Mouse (Mus musculus) kidney, postnatal 14 days (tissue): ENCODE measurements at regions not wholly inside any gene's neighbourhood (a gene's known extent, or its start where the extent isn't known, plus 50 kb on each side); places are given as distances from the start of the nearest gene placed in this dataset.
A peak's percentile ranks its signal among the peaks of the same experiment; 100 is the strongest.

Experiments used
- DNase-seq: peaks from one replicate; pipeline ENCODE4 v3.0.0; 2022; ENCODE audit warnings: mixed read lengths

DNA sequence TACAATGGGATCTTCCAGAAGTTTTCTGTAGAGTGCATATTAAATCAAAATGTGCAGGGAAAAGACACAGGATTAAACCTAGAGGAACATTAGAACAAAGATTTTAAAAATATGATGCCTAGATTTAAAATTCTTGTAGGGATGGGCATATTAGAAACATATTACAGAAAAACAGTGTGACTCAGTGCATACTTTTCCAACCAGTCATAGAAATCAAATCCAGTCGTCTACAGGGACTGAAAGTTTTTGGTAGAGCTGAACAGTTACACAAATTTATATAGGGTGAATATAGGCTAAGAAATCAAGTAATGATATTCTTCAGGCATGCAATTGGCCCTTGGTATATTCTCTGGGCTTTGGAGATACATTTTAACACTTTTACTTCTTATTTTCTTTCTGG lies 845.3 kb upstream of the Rgs18 start:
- no peak for DNase-seq

DNA sequence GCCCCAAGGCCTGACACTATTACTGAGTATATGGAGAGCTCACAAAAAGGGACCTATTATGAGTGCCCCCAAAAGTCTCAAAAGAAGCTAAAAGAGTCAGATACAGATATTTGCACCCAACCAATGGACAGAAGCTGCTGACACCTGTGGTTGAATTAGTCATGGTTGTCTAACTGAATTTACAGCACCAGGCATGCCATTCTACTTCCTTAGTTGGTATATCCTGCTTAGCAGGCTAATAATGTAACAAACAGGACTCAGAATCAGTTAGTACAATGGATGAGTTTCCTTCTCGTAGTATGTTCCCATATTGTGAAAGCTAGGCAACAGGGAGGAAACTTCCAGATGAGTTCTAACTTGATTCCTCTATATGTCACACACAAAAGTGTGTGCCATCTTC lies 839.1 kb upstream of the Rgs18 start:
- DNase-seq, result no peak

DNA sequence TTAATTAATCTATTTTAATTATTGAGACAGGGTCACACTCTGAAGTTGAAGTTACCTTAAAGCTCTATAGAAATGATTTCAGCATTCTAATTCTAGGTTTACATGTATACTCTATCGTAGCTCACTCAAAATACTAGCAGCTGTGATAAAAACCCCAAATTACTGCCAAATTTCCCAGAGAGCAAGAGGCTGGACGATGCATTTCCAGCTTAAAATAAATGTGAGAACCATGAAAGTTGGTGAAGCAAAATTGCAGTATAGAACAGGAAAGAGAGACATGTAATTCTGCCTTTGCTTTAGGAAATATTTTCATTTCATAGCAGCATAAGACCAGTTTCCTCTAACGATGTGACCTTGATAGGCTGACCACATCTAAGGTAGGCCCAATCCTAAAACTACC lies 821.7 kb upstream of the Rgs18 start:
- DNase-seq, result no peak

DNA sequence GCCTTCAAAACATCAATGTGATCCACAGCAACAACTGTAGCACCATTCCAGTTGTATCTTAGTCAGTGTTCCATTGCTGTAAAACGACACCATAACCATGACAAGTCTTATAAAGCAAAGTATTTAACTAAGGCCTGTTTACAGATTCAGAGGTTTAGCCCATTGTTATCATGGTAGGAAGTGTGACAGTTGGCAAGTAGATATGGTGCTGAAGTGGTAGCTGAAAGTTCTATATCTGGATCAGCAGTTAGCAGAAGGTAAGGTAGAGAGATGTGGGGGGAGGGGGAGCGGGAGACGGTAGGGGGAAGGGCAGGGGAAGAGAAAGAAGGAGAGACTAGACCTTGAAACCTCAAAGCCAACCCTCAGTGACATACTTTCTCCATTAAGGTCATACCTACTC lies 804.2 kb upstream of the Rgs18 start:
- DNase-seq, result no peak

DNA sequence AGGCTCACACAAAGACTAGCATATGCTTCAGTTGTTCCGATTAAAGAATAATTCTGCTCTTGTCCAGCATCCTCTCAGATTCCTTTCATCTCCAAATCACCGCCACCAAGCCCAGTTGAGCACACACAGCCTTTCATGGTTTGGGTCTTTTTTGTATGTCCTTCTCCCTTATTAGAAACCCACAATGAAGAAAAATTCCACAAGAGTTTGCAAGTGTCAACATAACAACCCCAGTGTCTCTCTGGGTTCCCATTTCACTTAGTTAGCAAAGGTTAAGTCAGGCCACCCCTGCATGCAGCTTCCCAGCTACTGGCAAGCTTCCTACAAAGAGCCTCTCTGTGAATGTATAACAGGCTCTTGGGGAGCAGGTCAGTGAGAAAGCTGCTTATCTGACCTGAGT lies 794.8 kb upstream of the Rgs18 start:
- peak; percentile 24 for DNase-seq

DNA sequence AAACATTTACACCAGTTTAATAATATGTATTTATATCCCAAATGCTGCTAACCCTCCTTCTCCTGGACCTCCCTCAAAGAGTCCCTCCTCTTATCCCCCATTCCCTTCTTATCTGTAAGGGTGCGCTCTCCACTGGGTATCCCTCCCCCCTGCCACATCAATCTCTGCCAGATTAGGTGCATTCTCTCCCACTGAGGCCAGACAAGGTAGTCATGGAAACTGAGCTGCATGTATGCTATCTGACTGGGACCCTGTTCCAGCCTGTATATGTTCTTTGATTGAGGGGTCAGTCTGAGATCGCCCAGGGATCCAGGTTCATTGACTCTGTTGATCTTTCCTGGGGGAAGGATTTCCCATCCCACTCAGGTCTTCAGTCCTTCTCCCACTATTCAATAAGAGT lies 786.1 kb upstream of the Rgs18 start:
- no peak for DNase-seq
